Mouse (Mus musculus) neural tube, embryonic 12.5 days (tissue): ENCODE measurements around the gene Trpm2. TPM values are rescaled to one million over a fixed set of nuclear protein-coding genes. Genes with fewer than 3 reads are reported as not detected.

Source experiments
- ATAC-seq: fragments of 200-750 bp; cut with Nextera tagmentation; 2 replicates; pipeline ENCODE4 v1.8.0; 2017; ENCODE audit warnings: low read depth, mild to moderate bottlenecking, moderate TSS enrichment, moderate library complexity; ENCODE audit not compliant: low FRiP score
- H3K27ac ChIP-seq: fragments of 300-500 bp; sonication (generic); 2 replicates; pipeline ENCODE4 v1.5.1; 2016
- H3K27me3 ChIP-seq: fragments of 300-500 bp; sonication (generic); replicated peaks from 2 replicates; pipeline ENCODE4 v1.6.1; 2016; ENCODE audit warnings: mild to moderate bottlenecking
- H3K36me3 ChIP-seq: fragments of 300-500 bp; sonication (generic); 2 replicates; pipeline ENCODE4 v1.6.1; 2016; ENCODE audit warnings: mild to moderate bottlenecking
- H3K4me1 ChIP-seq: fragments of 300-500 bp; sonication (generic); 2 replicates; pipeline ENCODE4 v1.6.1; 2016
- H3K4me2 ChIP-seq: fragments of 300-500 bp; sonication (generic); replicated peaks from 2 replicates; pipeline ENCODE4 v1.6.1; 2016; ENCODE audit warnings: mild to moderate bottlenecking
- H3K4me3 ChIP-seq: fragments of 300-500 bp; sonication (generic); 2 replicates; pipeline ENCODE4 v1.5.1; 2016
- H3K9ac ChIP-seq: fragments of 300-500 bp; sonication (generic); 2 replicates; pipeline ENCODE4 v1.6.1; 2016; ENCODE audit warnings: mild to moderate bottlenecking
- H3K9me3 ChIP-seq: fragments of 300-500 bp; sonication (generic); 2 replicates; pipeline ENCODE4 v1.6.1; 2016; ENCODE audit warnings: mild to moderate bottlenecking
- WGBS: fragments of 180-500 bp; shearing (Covaris S2); methylation state at CpG from one replicate; pipeline ENCODE4 v1.1.7; 2016; 5-methylcytosine and 5-hydroxymethylcytosine counted together
- polyA plus RNA-seq: library from polyadenylated mRNA; unstranded; fragments of >200 nt; fragmentation: Nextera tagmentation; extraction: Ambion mirVana; gene quantifications from 2 replicates; pipeline ENCODE4 v1.2.1, GENCODE M21; 2016

Gene Trpm2
- polyA plus RNA-seq, 1 experiment from 2014 or later, result 3.0 TPM

DNA sequence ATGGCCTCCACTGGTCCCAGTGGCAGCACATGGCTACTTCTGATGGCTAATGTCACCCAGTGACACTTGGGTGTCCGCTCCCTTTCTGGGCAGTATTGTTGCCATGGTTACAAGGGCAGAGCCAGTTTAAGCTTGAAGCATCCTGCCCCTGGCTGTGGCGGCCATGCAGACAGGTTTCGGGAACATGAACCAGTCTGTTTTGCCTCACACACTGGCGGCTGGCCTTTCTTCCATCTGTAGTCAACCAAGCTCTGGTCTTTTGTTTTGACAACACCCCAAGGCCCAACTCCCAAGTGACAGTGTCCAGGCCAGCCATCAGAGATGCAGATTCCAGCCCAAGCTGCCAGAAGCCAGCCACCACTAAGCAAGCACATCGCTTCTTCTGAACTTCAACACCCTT lies 74.8 kb downstream of the Trpm2 start:
- Histone ChIP-seq H3K36me3 (no peaks in the 10 kb centered on the region), H3K9ac (no peak overlapping the region), H3K27ac (no peak overlapping the region), H3K4me2 (no peak overlapping the region), H3K4me3 (no peak overlapping the region), H3K9me3 (no peaks in the 10 kb centered on the region), H3K4me1 (no peaks in the 10 kb centered on the region), H3K27me3 (no peaks in the 10 kb centered on the region)
- WGBS, result 65% methylated on average over 5 of the region's 5 CpGs
- no peak for ATAC-seq

DNA sequence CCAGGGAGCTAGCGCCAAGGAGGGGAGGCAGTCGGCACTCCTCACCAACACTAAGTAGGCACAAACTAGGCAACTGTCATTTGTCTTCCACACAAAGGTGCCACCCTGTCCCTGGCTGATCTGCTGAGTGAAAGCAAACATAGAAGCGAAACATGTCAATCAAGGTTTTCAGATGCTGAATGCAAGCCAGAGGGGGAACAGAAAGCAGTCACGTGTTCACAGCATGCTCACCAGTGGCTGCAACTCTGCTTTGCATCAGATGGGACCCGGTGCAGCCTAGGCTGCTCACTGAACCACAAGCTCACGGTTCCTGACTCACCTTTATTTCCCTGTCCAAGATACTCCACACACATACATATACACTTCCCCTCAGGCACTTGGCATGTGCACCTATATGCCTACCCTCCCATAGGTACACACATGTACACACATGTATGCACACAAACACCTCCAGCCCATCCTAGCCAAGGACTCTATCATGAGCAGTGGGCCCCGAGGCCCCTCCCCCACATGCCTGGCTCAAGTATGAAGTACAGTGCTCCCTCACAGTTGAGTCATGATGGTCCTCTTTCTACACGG lies 79.3 kb downstream of the Trpm2 start:
- Histone ChIP-seq H3K4me1 (no peaks in the 10 kb centered on the region), H3K9me3 (no peaks in the 10 kb centered on the region), H3K9ac (no peak overlapping the region), H3K4me3 (no peak overlapping the region), H3K4me2 (no peak overlapping the region), H3K36me3 (no peaks in the 10 kb centered on the region), H3K27ac (no peak overlapping the region), H3K27me3 (no peaks in the 10 kb centered on the region)
- 88% methylated on average over 8 of the region's 8 CpGs for WGBS
- no peak for ATAC-seq

DNA sequence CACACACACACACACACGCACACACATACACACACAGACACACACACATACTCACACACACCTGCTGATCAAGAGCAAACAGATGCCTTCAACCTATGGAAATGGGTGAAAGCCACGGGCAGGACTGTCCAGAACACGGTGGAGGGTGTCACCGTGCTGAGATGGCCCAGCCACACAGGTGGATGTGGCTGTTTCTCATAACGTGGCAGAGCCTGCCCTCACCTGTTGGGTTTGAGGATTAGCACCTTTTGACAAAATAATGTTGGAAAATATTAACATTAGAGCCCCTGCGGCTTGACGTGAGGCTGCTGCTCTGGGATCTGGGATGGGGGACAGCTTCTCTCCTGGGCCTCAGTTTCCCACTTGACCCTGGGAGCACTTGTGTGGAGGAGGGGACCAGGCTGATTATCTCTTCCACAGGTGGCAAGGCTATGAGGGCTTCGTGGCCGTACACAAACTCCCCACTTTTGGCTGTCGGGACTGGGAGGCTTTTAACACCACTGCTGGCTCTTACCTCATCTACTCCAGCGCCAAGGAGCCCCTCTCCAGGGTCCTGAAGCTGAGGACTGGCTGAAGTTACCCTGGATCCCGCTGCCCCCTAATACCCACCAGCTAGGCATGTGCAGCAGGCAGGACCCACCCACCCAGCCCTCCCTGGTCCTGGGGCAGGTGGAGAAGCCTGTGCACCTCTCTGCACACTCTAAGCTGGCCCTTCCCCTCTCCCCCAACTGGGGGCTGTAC lies 84.2 kb downstream of the Trpm2 start:
- Histone ChIP-seq H3K9ac (no peak overlapping the region), H3K36me3 (no peaks in the 10 kb centered on the region), H3K27ac (no peak overlapping the region), H3K4me2 (no peak overlapping the region), H3K4me3 (no peak overlapping the region), H3K9me3 (no peaks in the 10 kb centered on the region), H3K27me3 (no peaks in the 10 kb centered on the region), H3K4me1 (no peaks in the 10 kb centered on the region)
- ATAC-seq, result no peak
- 61% methylated on average over 12 of the region's 12 CpGs for WGBS

DNA sequence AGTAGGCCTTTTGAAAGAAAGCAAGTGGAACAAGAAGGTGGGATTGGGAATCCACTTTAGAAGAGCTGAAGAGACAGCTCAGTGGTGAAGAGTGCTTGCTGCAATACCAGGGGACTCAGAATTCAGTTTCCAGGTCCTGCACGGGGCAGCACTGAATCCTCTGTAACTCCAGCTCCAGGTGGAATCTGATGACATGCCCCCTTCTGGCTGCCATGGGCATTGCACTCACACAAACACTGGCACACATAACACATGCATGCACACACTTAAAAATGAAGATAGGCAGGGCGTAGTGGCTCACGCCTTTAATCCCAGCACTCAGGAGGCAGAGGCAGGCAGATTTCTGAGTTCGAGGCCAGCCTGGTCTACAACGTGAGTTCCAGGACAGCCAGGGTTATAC lies 87.8 kb downstream of the Trpm2 start:
- H3K4me3 ChIP-seq, result no peak overlapping the region
- no peaks in the 10 kb centered on the region for H3K9me3 ChIP-seq
- no peak overlapping the region for H3K9ac ChIP-seq
- H3K27ac ChIP-seq, result no peak overlapping the region
- WGBS, result 88% methylated on average over 5 of the region's 5 CpGs
- H3K4me2 ChIP-seq, result no peak overlapping the region
- no peaks in the 10 kb centered on the region for H3K36me3 ChIP-seq
- ATAC-seq, result no peak
- H3K4me1 ChIP-seq, result no peaks in the 10 kb centered on the region
- H3K27me3 ChIP-seq, result no peaks in the 10 kb centered on the region

DNA sequence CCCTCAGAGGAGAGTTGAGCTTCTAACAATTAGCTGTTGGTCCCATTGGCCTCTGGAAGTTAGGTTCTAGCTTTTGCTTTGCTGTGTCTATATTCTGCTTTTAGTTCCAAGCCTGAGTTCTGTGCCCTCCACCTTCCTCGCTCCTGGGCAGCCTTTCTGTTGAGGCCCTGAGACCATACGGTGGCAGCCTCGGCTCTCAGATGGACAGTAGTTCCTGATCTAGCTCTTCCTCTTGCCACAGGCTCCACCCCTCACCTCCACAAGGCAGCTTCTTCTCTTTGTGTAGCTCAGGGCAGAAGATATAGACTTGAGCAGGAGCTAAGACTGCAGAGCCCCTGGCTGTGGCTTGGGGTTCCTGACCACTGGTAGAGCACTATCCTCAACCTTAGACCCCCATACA lies 90.1 kb downstream of the Trpm2 start:
- Histone ChIP-seq H3K4me2 (no peak overlapping the region), H3K9me3 (no peaks in the 10 kb centered on the region), H3K9ac (no peak overlapping the region), H3K4me3 (no peak overlapping the region), H3K4me1 (no peaks in the 10 kb centered on the region), H3K27ac (no peak overlapping the region), H3K36me3 (no peaks in the 10 kb centered on the region), H3K27me3 (no peaks in the 10 kb centered on the region)
- WGBS, result 82% methylated on average over 3 of the region's 3 CpGs
- ATAC-seq, result no peak

DNA sequence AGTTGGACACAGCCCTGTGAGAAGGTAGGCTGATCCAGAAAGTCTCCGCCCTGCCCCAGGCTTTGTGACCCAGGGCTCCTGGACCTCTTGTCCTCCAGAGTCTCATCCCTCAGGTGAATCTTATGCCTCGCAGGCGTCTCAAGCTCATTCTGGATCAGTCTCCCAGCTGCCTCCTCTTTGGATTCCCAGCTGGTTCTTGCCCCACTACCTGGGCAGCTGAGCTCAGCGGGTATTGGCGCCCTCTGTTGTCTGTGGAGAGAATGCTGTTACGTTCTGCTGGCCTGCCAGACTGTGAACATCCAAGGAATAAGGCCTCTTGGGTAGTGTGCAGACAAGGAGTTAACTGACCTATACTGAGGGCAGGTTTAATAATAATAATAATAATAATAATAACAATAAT lies 91.4 kb downstream of the Trpm2 start:
- no peaks in the 10 kb centered on the region for H3K4me1 ChIP-seq
- no peaks in the 10 kb centered on the region for H3K36me3 ChIP-seq
- no peak for ATAC-seq
- H3K9ac ChIP-seq, result no peak overlapping the region
- WGBS, result 69% methylated on average over 6 of the region's 6 CpGs
- H3K27ac ChIP-seq, result no peak overlapping the region
- H3K4me2 ChIP-seq, result no peak overlapping the region
- no peak overlapping the region for H3K4me3 ChIP-seq
- no peaks in the 10 kb centered on the region for H3K9me3 ChIP-seq
- no peaks in the 10 kb centered on the region for H3K27me3 ChIP-seq

DNA sequence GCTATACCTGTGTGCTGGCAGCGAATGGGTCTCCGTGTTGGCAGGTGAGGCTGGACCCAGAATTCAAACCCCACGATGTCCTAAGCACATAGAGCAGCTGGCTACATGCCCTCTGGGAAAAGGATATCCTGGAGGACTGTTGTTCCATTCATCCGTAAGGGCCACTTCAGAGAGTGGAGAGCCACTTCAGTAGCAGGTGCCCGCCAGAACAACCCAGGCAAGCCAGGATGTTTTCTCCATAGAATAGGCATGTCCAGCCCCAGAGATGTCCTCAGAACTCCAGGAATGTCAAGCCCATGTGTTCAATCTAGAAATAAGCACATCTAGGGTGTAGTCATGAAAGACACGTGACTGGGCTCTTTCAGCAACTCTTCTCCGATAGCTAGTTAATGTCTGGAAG lies 100.7 kb downstream of the Trpm2 start:
- 90% methylated on average over 7 of the region's 7 CpGs for WGBS
- Histone ChIP-seq H3K9me3 (no peaks in the 10 kb centered on the region), H3K36me3 (no peaks in the 10 kb centered on the region), H3K9ac (no peak overlapping the region), H3K4me2 (no peak overlapping the region), H3K27me3 (no peaks in the 10 kb centered on the region), H3K4me1 (peaks cover 3% of the 10 kb centered on the region; the same call in 1 of the 2 replicates), H3K27ac (no peak overlapping the region), H3K4me3 (no peak overlapping the region)
- no peak for ATAC-seq

DNA sequence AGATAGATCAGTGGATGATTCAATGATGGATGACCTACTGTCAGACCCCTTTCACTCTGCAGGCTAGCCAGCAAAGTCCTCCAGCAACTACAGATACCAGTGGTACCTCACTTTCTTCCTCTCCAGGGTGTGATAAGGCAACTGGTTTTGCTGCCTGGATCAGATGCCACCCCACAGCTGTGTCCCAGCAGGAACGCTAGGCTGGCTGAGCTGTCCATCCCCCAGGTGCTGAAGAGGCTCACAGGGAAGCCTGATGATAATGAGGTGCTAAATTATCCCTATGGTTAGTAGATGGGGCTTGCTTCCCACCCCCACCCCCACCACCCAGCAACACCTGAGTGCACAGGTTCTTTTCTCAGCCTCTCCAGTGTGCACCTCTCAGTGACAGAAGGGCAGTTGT lies 102.8 kb downstream of the Trpm2 start:
- no peak overlapping the region for H3K4me3 ChIP-seq
- H3K4me1 ChIP-seq, result peaks cover 6% of the 10 kb centered on the region; the same call in 1 of the 2 replicates
- H3K9ac ChIP-seq, result no peak overlapping the region
- no peaks in the 10 kb centered on the region for H3K36me3 ChIP-seq
- no peak overlapping the region for H3K27ac ChIP-seq
- H3K9me3 ChIP-seq, result no peaks in the 10 kb centered on the region
- H3K27me3 ChIP-seq, result no peaks in the 10 kb centered on the region
- 26% methylated on average over 1 of the region's 1 CpGs for WGBS
- no peak overlapping the region for H3K4me2 ChIP-seq
- ATAC-seq, result no peak

DNA sequence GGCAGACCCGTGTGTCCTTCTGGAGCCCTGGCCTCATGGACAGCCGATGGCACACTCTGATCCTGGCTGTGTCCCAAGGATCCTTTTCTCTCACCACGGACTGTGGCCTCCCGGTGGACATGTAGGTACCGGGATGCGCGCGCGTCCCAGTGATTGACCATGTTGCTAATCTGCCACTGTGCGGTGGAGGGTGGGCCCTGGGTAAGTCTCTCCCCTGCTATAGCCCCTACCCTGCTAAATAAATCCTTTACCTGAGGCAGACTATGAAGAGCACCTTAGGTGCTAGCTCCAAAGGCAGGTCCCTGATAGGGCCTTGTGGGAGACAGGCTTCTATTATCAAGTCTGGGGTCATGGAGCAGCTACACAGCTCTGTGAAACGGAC lies 105.6 kb downstream of the Trpm2 start:
- WGBS, result 37% methylated on average over 11 of the region's 11 CpGs
- Histone ChIP-seq H3K27ac (no peak overlapping the region), H3K4me1 (peaks cover 6% of the 10 kb centered on the region; the same call in 1 of the 2 replicates), H3K36me3 (no peaks in the 10 kb centered on the region), H3K27me3 (no peaks in the 10 kb centered on the region), H3K9me3 (no peaks in the 10 kb centered on the region), H3K4me2 (peak overlapping the region; percentile 50), H3K4me3 (0 out of 2 replicates have a peak overlapping the region, but pooled peaks have one; percentile 15), H3K9ac (no peak overlapping the region)
- peak; percentile 56 for ATAC-seq

DNA sequence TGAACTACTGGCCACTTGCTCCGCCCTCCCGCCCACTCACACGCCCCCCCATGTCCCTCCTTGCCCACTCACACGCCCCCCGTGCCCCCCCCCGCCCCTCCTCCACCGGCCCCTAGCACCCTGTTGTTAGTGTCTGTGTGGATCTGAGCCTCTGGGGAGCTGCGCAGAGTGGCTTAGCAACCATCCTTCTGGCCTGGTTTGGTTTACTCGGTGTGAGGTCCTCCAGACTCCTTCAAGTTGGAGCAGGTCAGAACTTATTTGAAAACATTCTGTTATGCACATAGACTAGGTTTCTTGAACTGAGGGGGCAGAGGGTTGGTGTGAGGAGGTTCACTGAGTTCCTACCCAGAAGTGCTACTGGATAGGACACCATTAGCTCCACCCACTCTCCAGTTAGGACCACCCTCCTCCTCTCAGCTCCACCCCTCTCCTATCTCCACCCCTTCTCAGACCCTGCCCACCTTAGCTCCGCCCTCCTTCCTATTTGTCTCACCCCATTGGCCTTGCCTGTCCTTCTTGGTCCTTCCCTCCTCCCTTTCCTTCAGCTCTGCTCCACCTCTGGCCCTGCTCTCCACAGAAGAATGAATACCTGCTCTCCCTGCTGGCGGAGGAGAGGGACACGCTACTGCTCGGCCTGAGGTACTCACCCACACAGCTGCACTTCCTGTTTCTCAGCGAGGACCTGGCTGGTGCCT lies 106.1 kb downstream of the Trpm2 start:
- H3K4me2 ChIP-seq, result peak overlapping the region; percentile 50
- H3K4me1 ChIP-seq, result peaks cover 6% of the 10 kb centered on the region; the same call in 1 of the 2 replicates
- H3K4me3 ChIP-seq, result 0 out of 2 replicates have a peak overlapping the region, but pooled peaks have one; percentile 15
- H3K9me3 ChIP-seq, result no peaks in the 10 kb centered on the region
- WGBS, result 40% methylated on average over 14 of the region's 14 CpGs
- ATAC-seq, result peak; percentile 56; the same call in 1 of the 2 replicates
- H3K36me3 ChIP-seq, result no peaks in the 10 kb centered on the region
- H3K9ac ChIP-seq, result no peak overlapping the region
- H3K27ac ChIP-seq, result no peak overlapping the region
- H3K27me3 ChIP-seq, result no peaks in the 10 kb centered on the region

DNA sequence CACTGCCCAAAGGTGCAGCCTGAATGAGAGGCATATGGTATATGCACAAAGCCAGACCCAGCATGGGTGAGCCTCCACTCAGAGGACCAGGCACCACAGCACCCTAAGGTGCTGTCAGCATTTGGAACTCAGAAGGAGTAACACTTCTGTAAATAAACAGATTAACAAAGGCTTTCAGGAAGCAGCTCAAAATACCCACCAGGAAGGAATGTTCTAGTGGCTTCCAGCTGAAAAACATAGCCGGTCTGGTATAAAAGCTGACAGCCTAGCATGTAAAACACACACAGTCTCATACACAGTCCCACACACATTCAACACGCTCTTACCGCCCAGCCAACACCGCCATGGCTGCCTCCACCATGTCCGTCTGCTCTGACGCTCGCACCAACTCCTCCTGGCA lies 108.7 kb downstream of the Trpm2 start, which contains the start of gene Gm3285:
TSS of gene Gm3285 (plus strand) at position 301 of the 400 bp plus-strand sequence.
- no peak within 1 kb of the TSS for H3K4me3 ChIP-seq
- ATAC-seq, result no peak
- H3K36me3 ChIP-seq, result no peaks in the 10 kb centered on the region
- no peak within 1 kb of the TSS for H3K9ac ChIP-seq
- peaks cover 5% of the 10 kb centered on the region; the same call in 1 of the 2 replicates for H3K9me3 ChIP-seq
- no peak within 1 kb of the TSS for H3K27ac ChIP-seq
- no peak within 1 kb of the TSS for H3K4me2 ChIP-seq
- H3K4me1 ChIP-seq, result peaks cover 6% of the 10 kb centered on the region; the same call in 1 of the 2 replicates
- H3K27me3 ChIP-seq, result no peaks in the 10 kb centered on the region
- 57% methylated on average over 7 of the region's 7 CpGs for WGBS
